Comparison of ENCODE assay signal across 8 mouse cellular contexts in genomic region chr11:113565006-113565995, GRCm38 (mm10). TPM values are rescaled to one million over a fixed set of nuclear protein-coding genes. Genes with fewer than 3 reads are reported as not detected.
DNase-seq lines count a peak whose midpoint lies in the region; ATAC-seq lines count a peak whose summit lies in the region.

No protein-coding gene starts in this region.

- ATAC-seq in hindbrain, embryonic 15.5 days (ENCODE audit: low FRiP score, low read depth) = peak; percentile 86

- H3K9me3 ChIP-seq in hindbrain, embryonic 15.5 days = no peaks in the 10 kb centered on the region

- 10% methylated on average over 34 of the region's 34 CpGs for WGBS in hindbrain, embryonic 15.5 days

- H3K4me3 ChIP-seq in hindbrain, embryonic 15.5 days = peak overlapping the region; percentile 54

- no peak overlapping the region for H3K27ac ChIP-seq in hindbrain, embryonic 15.5 days (replicated peaks)

- no peaks in the 10 kb centered on the region for H3K36me3 ChIP-seq in hindbrain, embryonic 15.5 days

- H3K27me3 ChIP-seq in hindbrain, embryonic 15.5 days = no peaks in the 10 kb centered on the region

- peaks cover 9% of the 10 kb centered on the region for H3K4me1 ChIP-seq in hindbrain, embryonic 15.5 days (replicated peaks)

- H3K9ac ChIP-seq in hindbrain, embryonic 15.5 days = peak overlapping the region; percentile 56

- peak; percentile 94 for DNase-seq in R1 (ENCODE audit: low read depth, low spot score)
- peak; percentile 82 to 89 for DNase-seq in cerebellum, postnatal 14 days
- DNase-seq in frontal cortex, postnatal 36 days (ENCODE audit: low spot score in 2 of 2) = peak; percentile 67 to 76
- peak; percentile 69 to 76 for DNase-seq in layer of hippocampus, postnatal 36 days
- peak; percentile 89 for DNase-seq in lung, postnatal 36 days
- peak; percentile 90 for DNase-seq in retina, embryonic 14.5 days (ENCODE audit: low spot score)
- peak; percentile 85 to 89 for DNase-seq in thymus, postnatal 36 days

- peak overlapping the region; percentile 85 for H3K4me2 ChIP-seq in hindbrain, embryonic 15.5 days

RNA-seq across cellular contexts. Expression of gene Sstr2, which starts 53.8 kb away (rescaled TPM):
- polyA plus RNA-seq in hindbrain, embryonic 15.5 days (2015; fragmentation: Nextera tagmentation; extraction: Ambion mirVana) = 26.8 and 28.1 TPM in 2 replicates
- total RNA-seq in layer of hippocampus, postnatal 36 days (2021) = 10 to 100 TPM; 22.6 to 23.8 TPM
